In genomic region chr16:29968743-29969142, GRCm38 (mm10) we compare ENCODE assay signal across 29 mouse cellular contexts.
A peak's percentile ranks its signal among the peaks of the same experiment; 100 is the strongest.
DNase-seq lines count a peak whose midpoint lies in the region; ATAC-seq and TF ChIP-seq lines count a peak whose summit lies in the region.
"Had no signal": no experiment of that assay in that cellular context is flagged by ENCODE, and none has a peak within 500 bp of the region (broad histone marks: within the 10 kb centered on the region; RNA-seq: fewer than 3 reads in every experiment).

No protein-coding gene starts in this region.

- H3K27ac ChIP-seq in kidney, adult 2 months (ENCODE audit: insufficient read depth, low read depth, low read length) = no peak overlapping the region
- H3K27ac ChIP-seq in embryonic facial prominence, embryonic 10.5 days (replicated peaks) = peak overlapping the region; percentile 52; the same call in 1 of the 2 replicates
- peak overlapping the region; percentile 53; the same call in 1 of the 2 replicates for H3K27ac ChIP-seq in limb, embryonic 10.5 days
- H3K27ac ChIP-seq in intestine, postnatal 0 days (ENCODE audit: low read depth, low read length) = no peak overlapping the region
- H3K27ac ChIP-seq: hindbrain, embryonic 13.5 days; layer of hippocampus, adult 2 months; left cerebral cortex, adult 2 months; liver, embryonic 14.5 days had no signal

- ATAC-seq in intestine, postnatal 0 days = no peak
- ATAC-seq: forebrain, embryonic 16.5 days; intestine, embryonic 16.5 days; midbrain, embryonic 16.5 days; Patski had no signal

- no peaks in the 10 kb centered on the region for H3K4me1 ChIP-seq in kidney, adult 2 months (ENCODE audit: control insufficient read depth, insufficient read depth, low read length)
- peaks cover 41% of the 10 kb centered on the region for H3K4me1 ChIP-seq in embryonic facial prominence, embryonic 10.5 days
- H3K4me1 ChIP-seq in limb, embryonic 10.5 days = peaks cover 45% of the 10 kb centered on the region
- H3K4me1 ChIP-seq in intestine, postnatal 0 days (replicated peaks; ENCODE audit: control insufficient read depth, insufficient read depth, low read length) = peaks cover 4% of the 10 kb centered on the region; the same call in 1 of the 2 replicates

- intact Hi-C loops in gastrocnemius, postnatal 14 days (cut with DNase I; ENCODE audit: low total_unique reads) = no loop called here

- no peaks in the 10 kb centered on the region for H3K36me3 ChIP-seq in kidney, adult 2 months (ENCODE audit: control insufficient read depth, insufficient read depth, low read length)
- H3K36me3 ChIP-seq in embryonic facial prominence, embryonic 10.5 days (replicated peaks) = no peaks in the 10 kb centered on the region
- H3K36me3 ChIP-seq in limb, embryonic 10.5 days = no peaks in the 10 kb centered on the region
- H3K36me3 ChIP-seq in intestine, postnatal 0 days (ENCODE audit: control insufficient read depth, insufficient read depth) = no peaks in the 10 kb centered on the region
- H3K36me3 ChIP-seq: hindbrain, embryonic 13.5 days had no signal

- DNase-seq in kidney, adult 2 months = peak; percentile 25
- no peak for DNase-seq in kidney, postnatal 25 days
- DNase-seq in kidney, postnatal 14 days = peak; percentile 29
- no peak for DNase-seq in kidney, adult 8-10 months
- no peak for DNase-seq in embryonic facial prominence, embryonic 10.5 days (ENCODE audit: low spot score)
- DNase-seq in limb, embryonic 10.5 days (ENCODE audit: low spot score) = no peak
- DNase-seq in gastrocnemius, postnatal 14 days = no peak
- DNase-seq: adrenal gland, postnatal 10 days; cerebellum, adult 11 months; cerebellum, adult 9-11 months; embryo, embryonic 11 days; heart, postnatal 4 days; liver; lung, adult 2 months; right cerebral cortex, adult 18-20 months; spleen, adult 18-20 months; thymus, postnatal 14 days had no signal

- H3K9me3 ChIP-seq in embryonic facial prominence, embryonic 10.5 days = no peaks in the 10 kb centered on the region
- H3K9me3 ChIP-seq in limb, embryonic 10.5 days (replicated peaks) = no peaks in the 10 kb centered on the region
- 0 out of 2 replicates have a peak, but pooled peaks cover 4% of the 10 kb centered on the region for H3K9me3 ChIP-seq in intestine, postnatal 0 days (ENCODE audit: control insufficient read depth)

- no peak for TF ChIP-seq CTCF in kidney, adult 2 months (conservative IDR thresholded peaks at IDR 0.05; ENCODE audit: insufficient read depth, insufficient read length, low read depth, low read length)
- TF ChIP-seq CTCF in intestine, postnatal 0 days (IDR thresholded peaks at IDR 0.05; ENCODE audit: low read depth) = no peak

- no peak overlapping the region for H3K9ac ChIP-seq in intestine, postnatal 0 days (ENCODE audit: low read depth, low read length)
- H3K9ac ChIP-seq: hindbrain, embryonic 13.5 days; liver, embryonic 14.5 days had no signal

- TF ChIP-seq POLR2A in kidney, adult 2 months (IDR thresholded peaks at IDR 0.05; ENCODE audit: low read depth, low read length) = no peak

- H3K27me3 ChIP-seq in kidney, adult 2 months (replicated peaks; ENCODE audit: control insufficient read depth, insufficient read depth, low read length) = no peaks in the 10 kb centered on the region
- H3K27me3 ChIP-seq in embryonic facial prominence, embryonic 10.5 days (replicated peaks; ENCODE audit: low read depth, poor library complexity, severe bottlenecking) = peaks cover 7% of the 10 kb centered on the region
- H3K27me3 ChIP-seq in limb, embryonic 10.5 days (ENCODE audit: low read depth, poor library complexity, severe bottlenecking) = 0 out of 2 replicates have a peak, but pooled peaks cover 4% of the 10 kb centered on the region
- no peaks in the 10 kb centered on the region for H3K27me3 ChIP-seq in intestine, postnatal 0 days (replicated peaks; ENCODE audit: control insufficient read depth, insufficient read depth, low read length)
- H3K27me3 ChIP-seq: Patski had no signal

- no peak overlapping the region for H3K4me3 ChIP-seq in kidney, adult 2 months (ENCODE audit: insufficient read depth, low read depth, low read length)
- no peak overlapping the region for H3K4me3 ChIP-seq in embryonic facial prominence, embryonic 10.5 days
- H3K4me3 ChIP-seq in limb, embryonic 10.5 days = no peak overlapping the region
- no peak overlapping the region for H3K4me3 ChIP-seq in intestine, postnatal 0 days (ENCODE audit: low read depth, low read length)
- H3K4me3 ChIP-seq: erythroblast, embryonic 14.5 days; hindbrain, embryonic 13.5 days; layer of hippocampus, adult 2 months; left cerebral cortex, adult 2 months had no signal

- H3K4me2 ChIP-seq in intestine, postnatal 0 days (replicated peaks; ENCODE audit: low read depth) = no peak overlapping the region
- H3K4me2 ChIP-seq: heart, embryonic 11.5 days; hindbrain, embryonic 13.5 days; midbrain, embryonic 11.5 days had no signal

- 69% methylated on average over 5 of the region's 5 CpGs for WGBS in kidney, adult 2 months
- WGBS in embryonic facial prominence, embryonic 10.5 days = 49% methylated on average over 5 of the region's 5 CpGs
- WGBS in limb, embryonic 10.5 days = 71% methylated on average over 5 of the region's 5 CpGs
- 55% methylated on average over 5 of the region's 5 CpGs for WGBS in intestine, postnatal 0 days

Comparison
In these comparisons a context has a peak if more than half of its experiments do, and no peak if none do; other contexts are left out.
1. DNase-seq: peak in kidney, adult 2 months (single experiment) and kidney, postnatal 14 days (single experiment); none in kidney, postnatal 25 days (0 of 2), kidney, adult 8-10 months (0 of 2), embryonic facial prominence, embryonic 10.5 days (single experiment), limb, embryonic 10.5 days (single experiment) and gastrocnemius, postnatal 14 days (single experiment).
2. H3K27ac ChIP-seq: peak in embryonic facial prominence, embryonic 10.5 days (single experiment) and limb, embryonic 10.5 days (single experiment); none in kidney, adult 2 months (single experiment) and intestine, postnatal 0 days (single experiment).